Mouse (Mus musculus): Measurements from ENCODE around the gene Ms4a4c.

GRCm38 (mm10) chr19:11368310-11368709, 36.3 kb upstream of the Ms4a4c start:
- TF ChIP-seq CTCF (IDR thresholded peaks at IDR 0.05; ENCODE audit: control insufficient read depth, insufficient read depth, insufficient replicate concordance, low read depth, low read length): no peak
- no peak for TF ChIP-seq POLR2A (IDR thresholded peaks at IDR 0.05; ENCODE audit: control insufficient read depth, low read depth, low read length)

Measured in testis, adult 2 months (tissue).